Mouse (Mus musculus) heart, embryonic 12.5 days (tissue): ENCODE measurements around the gene Cog8. TPM values are rescaled to one million over a fixed set of nuclear protein-coding genes. Genes with fewer than 3 reads are reported as not detected.

Experiments
- ATAC-seq: fragments of 200-750 bp; cut with Nextera tagmentation; 2 replicates; pipeline ENCODE4 v1.8.0; 2017; ENCODE audit warnings: moderate TSS enrichment, moderate library complexity; ENCODE audit not compliant: insufficient number of reproducible peaks, low FRiP score
- H3K27ac ChIP-seq: fragments of 300-500 bp; sonication (generic); 2 replicates; pipeline ENCODE4 v1.5.1; 2016; ENCODE audit warnings: mild to moderate bottlenecking, moderate library complexity; ENCODE audit not compliant: poor library complexity, severe bottlenecking
- H3K27me3 ChIP-seq: fragments of 300-500 bp; sonication (generic); replicated peaks from 2 replicates; pipeline ENCODE4 v1.6.1; 2016; ENCODE audit warnings: mild to moderate bottlenecking, moderate library complexity
- H3K36me3 ChIP-seq: fragments of 300-500 bp; sonication (generic); 2 replicates; pipeline ENCODE4 v1.6.1; 2016; ENCODE audit warnings: mild to moderate bottlenecking, moderate library complexity
- H3K4me1 ChIP-seq: fragments of 300-500 bp; sonication (generic); replicated peaks from 2 replicates; pipeline ENCODE4 v1.6.1; 2016; ENCODE audit warnings: mild to moderate bottlenecking
- H3K4me2 ChIP-seq: fragments of 300-500 bp; sonication (generic); 2 replicates; pipeline ENCODE4 v1.6.1; 2016; ENCODE audit warnings: mild to moderate bottlenecking, moderate library complexity
- H3K4me3 ChIP-seq: fragments of 300-500 bp; sonication (generic); 2 replicates; pipeline ENCODE4 v1.5.1; 2016; ENCODE audit warnings: mild to moderate bottlenecking
- H3K9ac ChIP-seq: fragments of 300-500 bp; sonication (generic); 2 replicates; pipeline ENCODE4 v1.6.1; 2016; ENCODE audit warnings: mild to moderate bottlenecking, moderate library complexity
- H3K9me3 ChIP-seq: fragments of 300-500 bp; sonication (generic); replicated peaks from 2 replicates; pipeline ENCODE4 v1.6.1; 2016; ENCODE audit warnings: mild to moderate bottlenecking, moderate library complexity
- WGBS: fragments of 180-500 bp; shearing (Covaris S2); methylation state at CpG from one replicate; pipeline ENCODE4 v1.1.7; 2016; 5-methylcytosine and 5-hydroxymethylcytosine counted together
- polyA plus RNA-seq: library from polyadenylated mRNA; unstranded; fragments of >200 nt; fragmentation: Nextera tagmentation; extraction: Ambion mirVana; gene quantifications from 2 replicates; pipeline ENCODE4 v1.2.1, GENCODE M21; 2016

The Cog8 gene
- polyA plus RNA-seq, 1 experiment from 2014 or later, result 31.4 TPM

DNA sequence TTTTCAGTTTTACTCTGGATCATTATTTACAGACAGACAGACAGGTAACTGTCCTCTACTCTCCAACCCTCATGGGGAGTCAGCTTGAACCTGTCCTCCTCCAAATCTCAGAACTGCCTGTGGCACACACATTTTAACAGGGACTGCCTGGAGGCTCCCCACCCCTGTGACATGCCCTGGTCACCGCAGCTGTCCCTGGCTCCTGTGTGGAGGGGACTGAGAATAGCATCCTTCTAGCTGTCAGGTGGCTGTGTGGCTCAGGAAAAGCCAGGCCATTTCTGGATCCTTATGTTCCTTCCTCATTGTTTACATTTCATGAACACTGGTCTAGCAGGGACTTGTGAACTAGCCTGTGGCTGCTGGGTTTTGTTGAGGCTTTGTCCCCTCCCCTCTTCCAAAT lies 17.6 kb upstream of the Cog8 start:
- Histone ChIP-seq H3K4me3 (no peak overlapping the region), H3K27me3 (no peaks in the 10 kb centered on the region), H3K4me1 (0 out of 2 replicates have a peak, but pooled peaks cover 5% of the 10 kb centered on the region), H3K9ac (no peak overlapping the region), H3K27ac (no peak overlapping the region), H3K9me3 (no peaks in the 10 kb centered on the region), H3K36me3 (peaks cover 84% of the 10 kb centered on the region), H3K4me2 (no peak overlapping the region)
- ATAC-seq, result no peak
- WGBS, result 69% methylated on average over 1 of the region's 1 CpGs

DNA sequence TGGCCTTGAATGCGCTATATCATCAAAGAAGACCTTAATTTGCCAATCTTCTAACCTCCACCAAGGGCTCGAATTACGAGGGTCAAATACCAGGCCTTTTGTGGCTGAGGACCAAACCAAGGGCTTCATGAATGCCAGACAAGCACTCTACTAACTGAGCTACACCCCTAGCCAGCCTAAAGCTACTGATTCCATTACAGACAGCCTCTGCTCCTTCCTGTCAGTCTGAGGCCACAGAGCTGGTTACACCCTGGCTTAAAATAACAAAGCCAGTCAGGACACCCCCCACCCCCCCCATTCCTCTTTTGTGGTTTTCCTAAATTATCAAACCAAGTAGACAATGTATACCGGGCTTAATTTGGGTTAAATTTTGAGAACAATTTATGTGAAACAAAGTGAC lies 17.2 kb upstream of the Cog8 start:
- no peak for ATAC-seq
- 81% methylated on average over 4 of the region's 4 CpGs for WGBS
- peaks cover 83% of the 10 kb centered on the region for H3K36me3 ChIP-seq

GRCm38 (mm10) chr8:107065511-107066496 lies 9.3 kb upstream of the Cog8 start, which contains the start of gene Tmed6:
Gene Tmed6, minus strand, starts transcription at chr8:107065644.
- WGBS, result 54% methylated on average over 17 of the region's 17 CpGs
- H3K9me3 ChIP-seq, result no peaks in the 10 kb centered on the region
- H3K27me3 ChIP-seq, result no peaks in the 10 kb centered on the region
- no peak within 1 kb of the TSS for H3K27ac ChIP-seq
- no peaks in the 10 kb centered on the region for H3K4me1 ChIP-seq
- ATAC-seq, result no peak
- H3K4me2 ChIP-seq, result no peak within 1 kb of the TSS
- no peak within 1 kb of the TSS for H3K9ac ChIP-seq
- peaks cover 24% of the 10 kb centered on the region for H3K36me3 ChIP-seq
- H3K4me3 ChIP-seq, result no peak within 1 kb of the TSS

More for the DNA sequence above, 17.2 kb upstream of the Cog8 start:
- H3K4me1 ChIP-seq, result 0 out of 2 replicates have a peak, but pooled peaks cover 5% of the 10 kb centered on the region
- no peak overlapping the region for H3K9ac ChIP-seq
- no peaks in the 10 kb centered on the region for H3K9me3 ChIP-seq
- no peak overlapping the region for H3K4me2 ChIP-seq
- no peak overlapping the region for H3K4me3 ChIP-seq
- H3K27ac ChIP-seq, result no peak overlapping the region
- no peaks in the 10 kb centered on the region for H3K27me3 ChIP-seq

- Histone ChIP-seq H3K9ac (no peak overlapping the region), H3K27ac (no peak overlapping the region), H3K4me2 (no peak overlapping the region), H3K27me3 (no peaks in the 10 kb centered on the region), H3K4me1 (peaks cover 4% of the 10 kb centered on the region), H3K9me3 (no peaks in the 10 kb centered on the region), H3K4me3 (no peak overlapping the region), H3K36me3 (peaks cover 15% of the 10 kb centered on the region)
- ATAC-seq, result no peak
- WGBS, result 74% methylated on average over 1 of the region's 1 CpGs
Measured at GRCm38 (mm10) chr8:107062613-107063012, 6.1 kb upstream of the Cog8 start.

- Histone ChIP-seq H3K27me3 (no peaks in the 10 kb centered on the region), H3K9ac (peak overlapping the region; percentile 80), H3K36me3 (peaks cover 45% of the 10 kb centered on the region), H3K4me1 (peaks cover 22% of the 10 kb centered on the region), H3K4me3 (peak overlapping the region; percentile 74), H3K9me3 (no peaks in the 10 kb centered on the region), H3K27ac (peak overlapping the region; percentile 27; the same call in 1 of the 2 replicates), H3K4me2 (peak overlapping the region; percentile 94)
- peak; percentile 56 for ATAC-seq
- under 1% methylated on average over 33 of the region's 33 CpGs for WGBS
Measured at GRCm38 (mm10) chr8:107056973-107057369, 482 bp upstream of the Cog8 start.

DNA sequence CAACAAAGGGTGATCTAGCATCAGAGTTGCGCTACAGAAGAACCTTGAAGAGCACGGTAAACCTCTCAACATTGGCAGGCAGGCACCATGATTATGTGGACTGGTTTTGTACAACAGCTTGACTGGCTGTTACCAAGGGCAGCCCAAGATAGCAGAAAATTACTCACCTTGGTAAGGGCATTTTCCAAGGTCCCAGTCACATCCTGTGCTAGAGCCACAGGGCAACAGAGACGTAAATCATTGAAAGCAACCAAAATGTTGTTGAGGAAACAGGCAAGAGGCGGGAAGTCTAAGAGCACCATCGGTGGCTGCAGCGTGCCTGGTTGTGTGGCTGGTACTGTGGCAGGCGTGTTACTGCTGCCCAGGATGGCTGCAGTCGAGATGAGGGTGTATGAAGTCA lies 4.4 kb downstream of the Cog8 start:
- Histone ChIP-seq H3K4me3 (no peak overlapping the region), H3K9ac (no peak overlapping the region), H3K4me2 (no peak overlapping the region), H3K9me3 (no peaks in the 10 kb centered on the region), H3K27me3 (no peaks in the 10 kb centered on the region), H3K27ac (no peak overlapping the region), H3K4me1 (peaks cover 25% of the 10 kb centered on the region), H3K36me3 (peaks cover 59% of the 10 kb centered on the region)
- 96% methylated on average over 8 of the region's 8 CpGs for WGBS
- no peak for ATAC-seq

- 93% methylated on average over 4 of the region's 4 CpGs for WGBS
- H3K4me2 ChIP-seq, result peak overlapping the region; percentile 88; the same call in 1 of the 2 replicates
- no peak for ATAC-seq
- H3K9ac ChIP-seq, result no peak overlapping the region
- peak overlapping the region; percentile 82; the same call in 1 of the 2 replicates for H3K4me3 ChIP-seq
- peaks cover 20% of the 10 kb centered on the region for H3K4me1 ChIP-seq
- H3K27me3 ChIP-seq, result no peaks in the 10 kb centered on the region
- H3K36me3 ChIP-seq, result peaks cover 79% of the 10 kb centered on the region
- H3K27ac ChIP-seq, result no peak overlapping the region
- H3K9me3 ChIP-seq, result no peaks in the 10 kb centered on the region
Measured at GRCm38 (mm10) chr8:107049480-107049879, 7.0 kb downstream of the Cog8 start.

DNA sequence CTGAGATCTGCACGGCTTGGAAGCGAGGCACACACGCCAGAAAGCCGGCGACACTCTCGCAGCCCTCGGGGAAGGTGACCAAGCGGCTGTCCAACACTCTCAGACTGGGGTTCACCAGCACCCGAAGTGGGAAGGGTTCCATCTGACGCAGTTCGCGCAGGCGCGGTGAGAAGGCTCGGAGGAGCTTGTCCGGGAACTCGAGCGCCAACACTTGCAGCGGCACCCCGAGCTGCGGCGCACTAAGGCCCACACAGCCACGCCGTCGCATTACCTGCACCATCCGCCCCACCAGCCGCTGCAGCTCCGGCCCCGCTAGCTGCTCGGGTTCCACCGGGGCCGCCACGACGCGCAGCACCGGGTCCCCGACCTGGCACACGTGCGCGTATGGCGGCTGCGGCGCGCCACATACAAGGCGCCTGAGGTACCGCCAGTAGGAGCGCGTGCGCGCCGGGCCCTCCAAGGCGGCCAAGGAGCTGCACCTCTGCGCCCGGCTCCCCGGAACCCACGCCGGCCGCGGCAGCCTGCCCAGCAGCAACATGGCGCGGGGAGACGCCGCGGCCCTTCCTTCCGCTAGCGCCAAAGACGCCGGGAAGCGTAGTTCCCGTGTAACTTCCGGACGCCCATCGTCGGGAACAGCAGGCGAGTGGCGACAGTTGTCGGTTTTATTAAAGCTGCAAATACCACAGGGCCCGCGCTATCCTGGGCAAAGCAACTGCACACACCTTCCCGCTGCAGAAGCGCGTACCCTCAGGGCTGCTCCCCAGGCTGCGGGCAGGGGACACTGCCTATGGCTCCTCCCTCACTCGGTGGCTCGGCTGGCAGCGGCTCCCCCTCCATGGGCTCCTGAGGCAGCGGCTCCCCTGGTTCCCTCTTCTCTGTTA lies 8.2 kb downstream of the Cog8 start, which contains the start of gene Pdf:
Gene Pdf (minus strand): TSS at position 554 of the 881 bp plus-strand sequence.
- no peaks in the 10 kb centered on the region for H3K9me3 ChIP-seq
- peak; percentile 83 for ATAC-seq
- peak within 1 kb of the TSS; percentile 82 for H3K4me3 ChIP-seq
- H3K4me1 ChIP-seq, result peaks cover 20% of the 10 kb centered on the region
- no peaks in the 10 kb centered on the region for H3K27me3 ChIP-seq
- peak within 1 kb of the TSS; percentile 93 for H3K9ac ChIP-seq
- peak within 1 kb of the TSS; percentile 93 for H3K27ac ChIP-seq
- H3K4me2 ChIP-seq, result peak within 1 kb of the TSS; percentile 88
- H3K36me3 ChIP-seq, result peaks cover 79% of the 10 kb centered on the region
- WGBS, result under 1% methylated on average over 87 of the region's 87 CpGs

- Histone ChIP-seq H3K9ac (peak overlapping the region; percentile 93; the same call in 1 of the 2 replicates), H3K36me3 (peaks cover 79% of the 10 kb centered on the region), H3K4me2 (peak overlapping the region; percentile 88), H3K9me3 (no peaks in the 10 kb centered on the region), H3K4me3 (peak overlapping the region; percentile 82), H3K27ac (0 out of 2 replicates have a peak overlapping the region, but pooled peaks have one; percentile 93), H3K4me1 (peaks cover 20% of the 10 kb centered on the region), H3K27me3 (no peaks in the 10 kb centered on the region)
- ATAC-seq, result no peak
- WGBS, result 71% methylated on average over 5 of the region's 5 CpGs
Measured at GRCm38 (mm10) chr8:107046976-107047375, 9.5 kb downstream of the Cog8 start.

GRCm38 (mm10) chr8:107045478-107045877 lies 11.0 kb downstream of the Cog8 start:
- Histone ChIP-seq H3K4me2 (no peak overlapping the region), H3K4me3 (no peak overlapping the region), H3K36me3 (peaks cover 79% of the 10 kb centered on the region), H3K27ac (no peak overlapping the region), H3K27me3 (no peaks in the 10 kb centered on the region), H3K4me1 (peaks cover 20% of the 10 kb centered on the region), H3K9ac (no peak overlapping the region), H3K9me3 (no peaks in the 10 kb centered on the region)
- no peak for ATAC-seq
- 84% methylated on average over 6 of the region's 6 CpGs for WGBS
